Mouse (Mus musculus) embryonic fibroblast, embryonic 13.5 days (primary cell): ENCODE results near the gene Rab3ip. TPM values are rescaled to one million over a fixed set of nuclear protein-coding genes. Genes with fewer than 3 reads are reported as not detected.

ENCODE experiments used
- H3K27ac ChIP-seq: 2 replicates; pipeline ENCODE4 v1.5.1; 2012; ENCODE audit warnings: low read length, control low read depth, inconsistent platforms; ENCODE audit not compliant: insufficient read depth
- H3K4me1 ChIP-seq: 2 replicates; pipeline ENCODE4 v1.6.1; 2011; ENCODE audit warnings: low read length; ENCODE audit not compliant: control insufficient read depth, insufficient read depth
- H3K4me3 ChIP-seq: 2 replicates; pipeline ENCODE4 v1.5.1; 2011; ENCODE audit warnings: mild to moderate bottlenecking, control low read depth, low read length; ENCODE audit not compliant: insufficient read depth
- CTCF ChIP-seq: IDR thresholded peaks from 2 replicates; pipeline ENCODE4 v1.5.1; 2011; ENCODE audit warnings: mild to moderate bottlenecking, control low read depth, low read length, moderate library complexity, borderline replicate concordance; ENCODE audit not compliant: insufficient read depth
- POLR2A ChIP-seq: IDR thresholded peaks from 2 replicates; pipeline ENCODE4 v1.6.1; 2011; ENCODE audit warnings: low read depth, mild to moderate bottlenecking, control low read depth, low read length, moderate library complexity
- polyA plus RNA-seq: library from polyadenylated mRNA; stranded (reverse); fragments of >200 nt; gene quantifications from 2 replicates; pipeline ENCODE4 v1.2.4, GENCODE M21; 2011; ENCODE audit warnings: low read depth; ENCODE audit not compliant: missing spikeins, insufficient read length

Gene Rab3ip
- polyA plus RNA-seq, 1 experiment: 25.7 TPM

GRCm38 (mm10) chr10:116923651-116924495, 26.7 kb downstream of the Rab3ip start:
- H3K27ac ChIP-seq: no peak overlapping the region
- no peaks in the 10 kb centered on the region for H3K4me1 ChIP-seq
- H3K4me3 ChIP-seq: no peak overlapping the region
- TF ChIP-seq POLR2A: no peak

- H3K4me3 ChIP-seq: no peak overlapping the region
- no peak overlapping the region for H3K27ac ChIP-seq
- no peaks in the 10 kb centered on the region; the same call in 1 of the 2 replicates for H3K4me1 ChIP-seq
- no peak for TF ChIP-seq CTCF
- TF ChIP-seq POLR2A: no peak
Measured at GRCm38 (mm10) chr10:116922161-116922560, 28.4 kb downstream of the Rab3ip start.

- no peaks in the 10 kb centered on the region; the same call in 1 of the 2 replicates for H3K4me1 ChIP-seq
- TF ChIP-seq POLR2A: no peak
- no peak for TF ChIP-seq CTCF
- no peak overlapping the region for H3K4me3 ChIP-seq
- H3K27ac ChIP-seq: no peak overlapping the region
Measured at GRCm38 (mm10) chr10:116921416-116921815, 29.2 kb downstream of the Rab3ip start.

- no peak overlapping the region for H3K27ac ChIP-seq
- TF ChIP-seq CTCF (no peak), POLR2A (no peak)
- no peak overlapping the region for H3K4me3 ChIP-seq
- no peaks in the 10 kb centered on the region; the same call in 1 of the 2 replicates for H3K4me1 ChIP-seq
Measured at GRCm38 (mm10) chr10:116920641-116921040, 29.9 kb downstream of the Rab3ip start.

- no peak for TF ChIP-seq POLR2A
- TF ChIP-seq CTCF: no peak
- no peaks in the 10 kb centered on the region; the same call in 1 of the 2 replicates for H3K4me1 ChIP-seq
- H3K27ac ChIP-seq: no peak overlapping the region
- H3K4me3 ChIP-seq: no peak overlapping the region
Measured at GRCm38 (mm10) chr10:116919368-116920317, 30.9 kb downstream of the Rab3ip start.

GRCm38 (mm10) chr10:116916581-116916980, 34.0 kb downstream of the Rab3ip start:
- no peak overlapping the region for H3K27ac ChIP-seq
- TF ChIP-seq POLR2A: no peak
- TF ChIP-seq CTCF: no peak
- no peaks in the 10 kb centered on the region; the same call in 1 of the 2 replicates for H3K4me1 ChIP-seq
- H3K4me3 ChIP-seq: no peak overlapping the region

GRCm38 (mm10) chr10:116915286-116915685, 35.3 kb downstream of the Rab3ip start:
- no peaks in the 10 kb centered on the region; the same call in 1 of the 2 replicates for H3K4me1 ChIP-seq
- TF ChIP-seq POLR2A: no peak
- TF ChIP-seq CTCF: no peak
- no peak overlapping the region; the same call in 1 of the 2 replicates for H3K27ac ChIP-seq
- H3K4me3 ChIP-seq: no peak overlapping the region

- Histone ChIP-seq H3K4me3 (no peak overlapping the region), H3K27ac (no peak overlapping the region; the same call in 1 of the 2 replicates), H3K4me1 (no peaks in the 10 kb centered on the region; the same call in 1 of the 2 replicates)
- TF ChIP-seq CTCF (no peak), POLR2A (no peak)
Measured at GRCm38 (mm10) chr10:116914586-116914985, 36.0 kb downstream of the Rab3ip start.

- TF ChIP-seq CTCF (no peak), POLR2A (no peak)
- H3K4me1 ChIP-seq: no peaks in the 10 kb centered on the region; the same call in 1 of the 2 replicates
- H3K27ac ChIP-seq: no peak overlapping the region
- H3K4me3 ChIP-seq: no peak overlapping the region
Measured at GRCm38 (mm10) chr10:116913647-116914273, 36.8 kb downstream of the Rab3ip start.

GRCm38 (mm10) chr10:116912850-116913249, 37.7 kb downstream of the Rab3ip start:
- no peaks in the 10 kb centered on the region for H3K4me1 ChIP-seq
- H3K27ac ChIP-seq: no peak overlapping the region
- no peak overlapping the region for H3K4me3 ChIP-seq
- TF ChIP-seq POLR2A (no peak), CTCF (no peak)
